Mouse (Mus musculus) midbrain, embryonic 12.5 days (tissue): ENCODE data around the gene Cflar. TPM values are rescaled to one million over a fixed set of nuclear protein-coding genes. Genes with fewer than 3 reads are reported as not detected.
A peak's percentile ranks its signal among the peaks of the same experiment; 100 is the strongest.

Experiments
- ATAC-seq: fragments of 200-750 bp; cut with Nextera tagmentation; 2 replicates; pipeline ENCODE4 v1.8.0; 2017; ENCODE audit warnings: low read depth, moderate TSS enrichment, moderate library complexity; ENCODE audit not compliant: low FRiP score
- H3K27ac ChIP-seq: fragments of 300-500 bp; sonication (generic); replicated peaks from 2 replicates; pipeline ENCODE4 v1.5.1; 2016; ENCODE audit warnings: mild to moderate bottlenecking
- H3K27me3 ChIP-seq: fragments of 300-500 bp; sonication (generic); 2 replicates; pipeline ENCODE4 v1.6.1; 2016; ENCODE audit warnings: mild to moderate bottlenecking
- H3K36me3 ChIP-seq: fragments of 300-500 bp; sonication (generic); 2 replicates; pipeline ENCODE4 v1.6.1; 2016
- H3K4me1 ChIP-seq: fragments of 300-500 bp; sonication (generic); 2 replicates; pipeline ENCODE4 v1.6.1; 2016
- H3K4me2 ChIP-seq: fragments of 300-500 bp; sonication (generic); replicated peaks from 2 replicates; pipeline ENCODE4 v1.6.1; 2016; ENCODE audit warnings: mild to moderate bottlenecking, moderate library complexity
- H3K4me3 ChIP-seq: fragments of 300-500 bp; sonication (generic); 2 replicates; pipeline ENCODE4 v1.5.1; 2016; ENCODE audit warnings: mild to moderate bottlenecking
- H3K9ac ChIP-seq: fragments of 300-500 bp; sonication (generic); replicated peaks from 2 replicates; pipeline ENCODE4 v1.6.1; 2016; ENCODE audit warnings: mild to moderate bottlenecking, moderate library complexity
- H3K9me3 ChIP-seq: fragments of 300-500 bp; sonication (generic); 2 replicates; pipeline ENCODE4 v1.6.1; 2016; ENCODE audit warnings: mild to moderate bottlenecking
- WGBS: fragments of 180-500 bp; shearing (Covaris S2); methylation state at CpG from one replicate; pipeline ENCODE4 v1.1.7; 2016; 5-methylcytosine and 5-hydroxymethylcytosine counted together
- polyA plus RNA-seq: library from polyadenylated mRNA; unstranded; fragments of >200 nt; fragmentation: Nextera tagmentation; extraction: Ambion mirVana; gene quantifications from 2 replicates; pipeline ENCODE4 v1.2.1, GENCODE M21; 2016

Gene Cflar
- polyA plus RNA-seq, 1 experiment from 2014 or later: 26.4 TPM

DNA sequence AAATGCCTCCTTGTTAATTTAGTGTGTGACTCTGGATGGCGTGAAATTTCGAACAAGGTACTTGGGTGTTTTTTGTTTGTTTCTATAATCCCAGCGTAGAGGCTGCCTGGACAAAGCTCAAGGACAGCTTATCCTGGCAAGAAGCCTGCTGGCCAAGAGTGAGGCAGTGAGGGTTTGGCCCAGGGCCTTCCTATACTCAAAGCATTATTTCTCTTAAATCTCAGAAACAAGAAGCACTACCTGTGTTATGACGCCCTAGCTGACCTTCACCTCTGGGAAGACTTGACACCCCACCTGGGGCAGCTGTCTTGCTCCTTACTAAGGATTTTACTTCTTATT, 2.6 kb downstream of the Cflar start:
- Histone ChIP-seq H3K4me1 (0 out of 2 replicates have a peak, but pooled peaks cover 13% of the 10 kb centered on the region), H3K9me3 (no peaks in the 10 kb centered on the region), H3K9ac (peak overlapping the region; percentile 64; the same call in 1 of the 2 replicates), H3K4me3 (peak overlapping the region; percentile 62), H3K27ac (peak overlapping the region; percentile 67; the same call in 1 of the 2 replicates), H3K4me2 (peak overlapping the region; percentile 73), H3K27me3 (no peaks in the 10 kb centered on the region), H3K36me3 (no peaks in the 10 kb centered on the region)
- ATAC-seq: no peak
- 50% methylated on average over 4 of the region's 4 CpGs for WGBS

DNA sequence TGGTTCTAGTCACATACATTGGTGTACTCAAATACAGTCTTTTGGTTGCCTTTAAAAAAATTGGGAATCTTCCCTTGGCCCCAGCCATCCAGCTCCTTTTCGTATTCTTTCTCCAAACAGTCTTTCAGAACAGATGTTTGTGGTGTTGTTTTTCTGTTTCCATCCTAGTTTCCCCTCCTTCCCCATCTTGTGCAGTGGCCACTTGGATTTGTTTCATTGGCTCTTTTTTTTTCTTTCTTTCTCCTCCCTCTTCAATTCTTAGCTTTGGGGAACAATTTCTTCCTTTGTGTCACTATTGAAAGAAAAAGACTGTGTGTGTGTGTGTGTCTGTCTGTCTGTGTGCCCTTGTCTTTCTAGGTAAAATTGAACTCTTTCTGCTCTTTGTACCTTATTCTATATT, 3.1 kb downstream of the Cflar start:
- Histone ChIP-seq H3K4me1 (0 out of 2 replicates have a peak, but pooled peaks cover 13% of the 10 kb centered on the region), H3K4me2 (peak overlapping the region; percentile 73), H3K9me3 (no peaks in the 10 kb centered on the region), H3K9ac (no peak overlapping the region), H3K4me3 (peak overlapping the region; percentile 62; the same call in 1 of the 2 replicates), H3K27me3 (no peaks in the 10 kb centered on the region), H3K36me3 (no peaks in the 10 kb centered on the region), H3K27ac (no peak overlapping the region)
- no peak for ATAC-seq
- WGBS: 63% methylated on average over 1 of the region's 1 CpGs

DNA sequence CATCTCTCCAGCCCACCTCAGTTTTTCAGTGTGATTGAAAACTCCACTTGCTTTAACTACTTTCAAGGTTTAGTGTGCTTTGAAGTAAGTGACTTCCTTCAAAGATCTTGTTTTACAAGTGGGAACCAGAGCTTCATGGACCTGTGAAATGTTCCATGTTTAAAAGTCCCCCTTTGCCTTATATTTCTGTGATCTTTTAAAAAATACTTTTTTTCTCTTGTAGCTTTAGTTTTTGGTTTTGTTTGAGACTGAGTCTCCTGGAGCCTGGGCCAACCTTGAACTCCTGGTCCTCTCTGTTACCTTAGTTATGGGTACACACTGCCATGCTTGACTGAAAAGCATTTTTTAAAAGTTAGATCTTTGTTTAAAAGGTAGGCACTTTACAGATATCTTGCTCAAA, 4.2 kb downstream of the Cflar start:
- ATAC-seq: no peak
- H3K27ac ChIP-seq: no peak overlapping the region
- H3K27me3 ChIP-seq: no peaks in the 10 kb centered on the region

DNA sequence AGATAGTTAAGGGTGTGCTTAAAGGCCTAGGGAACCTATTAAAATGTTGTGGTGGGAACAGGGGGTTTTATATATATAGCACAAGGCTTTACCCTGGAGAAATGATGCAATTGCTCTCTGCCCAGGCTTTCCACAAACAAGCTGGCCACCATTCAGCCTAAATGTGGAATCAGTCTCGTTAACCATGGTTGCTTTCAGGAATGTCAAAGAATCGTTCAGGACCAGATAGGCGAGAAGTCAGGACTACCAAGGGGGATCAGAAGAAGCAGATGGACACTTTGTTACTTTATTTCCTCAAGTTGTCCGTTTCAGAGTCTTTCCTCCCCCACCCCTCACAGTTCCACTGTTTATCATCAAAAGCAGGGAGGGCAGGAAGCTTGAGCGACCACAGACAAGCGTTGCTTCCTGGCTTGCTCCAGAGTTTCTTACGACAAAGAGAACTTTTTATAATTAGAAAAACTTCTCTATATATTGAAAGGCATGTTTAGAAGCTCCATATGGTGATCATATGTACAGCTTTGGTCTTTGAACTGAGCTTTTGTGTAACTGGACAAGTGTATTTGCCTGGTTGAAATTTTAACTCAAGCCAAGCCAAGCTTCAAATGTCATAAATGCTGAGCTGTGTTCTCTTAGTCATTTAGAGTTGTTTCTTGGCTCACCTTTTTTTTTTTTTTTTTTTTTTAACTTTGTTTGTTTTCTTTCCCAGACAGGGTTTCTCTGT, 5.0 kb downstream of the Cflar start:
- H3K27me3 ChIP-seq: no peaks in the 10 kb centered on the region
- H3K9ac ChIP-seq: no peak overlapping the region
- WGBS: 70% methylated on average over 7 of the region's 7 CpGs
- no peaks in the 10 kb centered on the region for H3K36me3 ChIP-seq
- no peak for ATAC-seq
- H3K4me3 ChIP-seq: no peak overlapping the region
- H3K4me2 ChIP-seq: no peak overlapping the region
- 0 out of 2 replicates have a peak, but pooled peaks cover 13% of the 10 kb centered on the region for H3K4me1 ChIP-seq
- no peaks in the 10 kb centered on the region for H3K9me3 ChIP-seq
- H3K27ac ChIP-seq: no peak overlapping the region

More for the DNA sequence above, 4.2 kb downstream of the Cflar start:
- H3K4me1 ChIP-seq: 0 out of 2 replicates have a peak, but pooled peaks cover 13% of the 10 kb centered on the region
- H3K9ac ChIP-seq: no peak overlapping the region
- H3K4me3 ChIP-seq: no peak overlapping the region
- H3K4me2 ChIP-seq: no peak overlapping the region
- H3K9me3 ChIP-seq: no peaks in the 10 kb centered on the region
- H3K36me3 ChIP-seq: no peaks in the 10 kb centered on the region

DNA sequence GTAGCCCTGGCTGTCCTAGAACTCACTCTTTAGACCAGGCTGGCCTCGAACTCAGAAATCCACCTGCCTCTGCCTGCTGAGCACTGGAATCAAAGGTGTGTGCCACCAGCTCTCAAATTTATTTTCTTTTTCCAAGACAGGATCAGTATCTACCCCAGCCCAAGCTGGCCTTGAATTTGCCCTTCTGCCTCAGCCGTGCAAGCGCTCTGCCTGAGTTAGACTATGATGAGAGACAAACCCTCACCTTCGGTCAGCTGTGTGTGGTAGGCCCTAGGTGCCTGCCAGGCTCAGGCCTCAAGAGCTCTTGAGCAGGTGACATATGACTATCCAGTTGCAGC, 5.5 kb downstream of the Cflar start:
- H3K27ac ChIP-seq: no peak overlapping the region
- no peaks in the 10 kb centered on the region for H3K36me3 ChIP-seq
- H3K9me3 ChIP-seq: no peaks in the 10 kb centered on the region
- 0 out of 2 replicates have a peak, but pooled peaks cover 13% of the 10 kb centered on the region for H3K4me1 ChIP-seq
- H3K9ac ChIP-seq: no peak overlapping the region
- no peaks in the 10 kb centered on the region for H3K27me3 ChIP-seq
- no peak overlapping the region for H3K4me3 ChIP-seq
- WGBS: 95% methylated on average over 4 of the region's 4 CpGs
- no peak for ATAC-seq
- H3K4me2 ChIP-seq: no peak overlapping the region

DNA sequence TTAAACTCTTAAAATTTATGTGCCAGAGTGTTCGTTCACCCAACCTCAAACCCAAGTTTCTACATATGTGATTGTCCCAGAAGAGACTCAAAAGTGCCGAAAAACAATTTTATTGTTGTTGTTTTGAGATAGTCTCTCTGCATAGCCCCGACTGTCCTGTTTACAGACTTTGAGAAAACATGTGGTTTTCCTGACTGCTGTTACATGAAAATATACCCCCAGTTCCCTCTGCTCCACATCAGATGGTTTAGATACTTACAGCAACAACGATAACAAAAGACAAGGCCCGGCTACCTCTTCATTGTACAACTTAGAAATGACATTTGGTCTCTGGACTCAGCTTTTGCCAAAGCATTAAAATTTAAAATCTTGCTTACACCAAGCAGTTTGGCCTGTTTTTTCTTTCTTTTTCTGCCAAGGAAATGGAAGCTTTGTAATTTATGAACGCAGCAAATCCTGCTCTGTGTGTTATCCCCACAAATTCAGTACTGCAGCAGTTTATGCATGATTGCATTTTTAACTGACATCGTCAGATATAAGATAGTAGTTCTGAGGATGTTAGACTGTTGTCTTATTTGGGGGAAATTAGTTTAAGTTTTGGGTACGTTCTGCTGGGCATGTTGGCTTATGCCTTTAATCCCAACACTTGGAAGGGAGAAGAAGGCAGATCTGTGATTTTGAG, 6.4 kb downstream of the Cflar start:
- Histone ChIP-seq H3K4me3 (no peak overlapping the region), H3K9ac (no peak overlapping the region), H3K27me3 (no peaks in the 10 kb centered on the region), H3K36me3 (no peaks in the 10 kb centered on the region), H3K4me2 (no peak overlapping the region), H3K9me3 (no peaks in the 10 kb centered on the region), H3K4me1 (0 out of 2 replicates have a peak, but pooled peaks cover 13% of the 10 kb centered on the region), H3K27ac (no peak overlapping the region)
- WGBS: 95% methylated on average over 8 of the region's 8 CpGs
- ATAC-seq: no peak

DNA sequence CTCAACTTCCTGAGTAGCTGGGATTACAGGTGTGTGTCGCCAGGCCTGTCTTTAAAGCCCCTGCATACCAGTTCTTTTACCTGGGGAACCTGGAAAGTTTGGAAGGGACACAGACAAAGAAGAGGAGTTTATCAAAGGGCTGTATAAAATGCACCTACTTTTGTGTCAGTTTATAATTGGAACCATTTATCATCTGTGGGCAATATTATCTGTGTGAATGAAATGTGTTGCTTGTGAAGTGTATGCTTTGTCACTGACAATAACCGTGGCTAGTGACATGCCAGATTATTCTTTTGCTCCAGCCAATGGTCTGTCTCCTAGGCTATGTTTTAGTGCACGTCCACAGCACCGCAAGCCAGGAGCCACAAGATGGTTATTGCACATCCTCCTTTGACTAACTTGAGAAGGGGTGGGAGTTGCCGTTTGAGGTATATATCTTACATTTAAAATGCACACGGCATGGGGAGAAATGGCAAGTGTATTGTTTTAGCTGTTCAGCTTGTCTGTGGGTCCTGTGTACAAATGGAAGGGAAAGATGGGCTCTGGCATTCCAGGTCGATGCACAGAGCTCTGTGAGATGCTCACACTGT, 8.1 kb downstream of the Cflar start:
- no peaks in the 10 kb centered on the region for H3K9me3 ChIP-seq
- WGBS: 87% methylated on average over 7 of the region's 7 CpGs
- H3K4me3 ChIP-seq: no peak overlapping the region
- H3K27me3 ChIP-seq: no peaks in the 10 kb centered on the region
- no peak overlapping the region for H3K9ac ChIP-seq
- no peak for ATAC-seq
- no peak overlapping the region for H3K4me2 ChIP-seq
- no peak overlapping the region for H3K27ac ChIP-seq
- 0 out of 2 replicates have a peak, but pooled peaks cover 1% of the 10 kb centered on the region for H3K4me1 ChIP-seq
- H3K36me3 ChIP-seq: no peaks in the 10 kb centered on the region

DNA sequence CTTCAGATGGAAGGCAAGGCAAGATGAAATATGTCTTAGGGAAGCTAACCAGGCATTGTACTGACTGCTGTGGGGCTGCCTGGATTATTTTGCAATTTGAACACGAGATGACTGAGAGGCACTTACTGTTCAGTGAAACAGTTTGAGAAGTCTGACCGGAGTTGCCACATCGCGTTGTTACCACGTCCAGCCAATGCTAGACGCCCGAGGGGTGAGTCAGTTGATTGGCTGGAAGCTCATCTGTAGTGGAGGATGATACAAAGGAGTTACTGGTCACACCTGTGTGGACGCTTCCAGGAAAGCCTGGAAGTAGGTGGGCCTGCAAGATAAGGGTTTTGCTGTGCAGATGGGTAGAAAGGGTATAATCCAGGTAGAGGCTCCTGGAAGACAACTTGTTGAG, 8.8 kb downstream of the Cflar start:
- WGBS: 90% methylated on average over 8 of the region's 8 CpGs

DNA sequence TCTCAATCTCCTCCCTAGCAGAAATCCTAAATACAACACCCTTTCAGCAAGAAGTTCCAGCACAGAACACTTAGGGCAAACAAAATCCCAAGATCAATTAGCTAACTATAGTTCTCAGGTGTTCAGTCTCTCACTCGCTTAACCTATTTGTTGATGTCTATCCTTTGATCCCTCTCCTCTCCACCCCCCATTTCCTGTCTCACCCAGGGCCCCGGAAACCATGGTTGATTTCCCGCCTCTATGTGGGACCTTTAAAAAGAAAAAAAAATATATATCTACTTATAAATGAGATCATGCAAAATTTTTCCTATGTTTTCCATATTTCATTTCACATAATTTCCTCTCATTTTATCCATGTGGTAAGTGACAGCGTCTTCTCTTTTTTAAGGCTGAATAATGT, 9.7 kb downstream of the Cflar start:
- no peaks in the 10 kb centered on the region for H3K27me3 ChIP-seq
- H3K4me3 ChIP-seq: no peak overlapping the region
- no peaks in the 10 kb centered on the region for H3K4me1 ChIP-seq
- WGBS: 86% methylated on average over 4 of the region's 4 CpGs
- H3K9ac ChIP-seq: no peak overlapping the region
- no peak overlapping the region for H3K4me2 ChIP-seq
- no peak for ATAC-seq
- no peak overlapping the region for H3K27ac ChIP-seq
- H3K36me3 ChIP-seq: no peaks in the 10 kb centered on the region
- H3K9me3 ChIP-seq: no peaks in the 10 kb centered on the region

More for the DNA sequence above, 8.8 kb downstream of the Cflar start:
- Histone ChIP-seq H3K4me3 (no peak overlapping the region), H3K9me3 (no peaks in the 10 kb centered on the region), H3K9ac (no peak overlapping the region), H3K27me3 (no peaks in the 10 kb centered on the region), H3K27ac (no peak overlapping the region), H3K4me2 (no peak overlapping the region), H3K4me1 (no peaks in the 10 kb centered on the region), H3K36me3 (no peaks in the 10 kb centered on the region)
- ATAC-seq: no peak

DNA sequence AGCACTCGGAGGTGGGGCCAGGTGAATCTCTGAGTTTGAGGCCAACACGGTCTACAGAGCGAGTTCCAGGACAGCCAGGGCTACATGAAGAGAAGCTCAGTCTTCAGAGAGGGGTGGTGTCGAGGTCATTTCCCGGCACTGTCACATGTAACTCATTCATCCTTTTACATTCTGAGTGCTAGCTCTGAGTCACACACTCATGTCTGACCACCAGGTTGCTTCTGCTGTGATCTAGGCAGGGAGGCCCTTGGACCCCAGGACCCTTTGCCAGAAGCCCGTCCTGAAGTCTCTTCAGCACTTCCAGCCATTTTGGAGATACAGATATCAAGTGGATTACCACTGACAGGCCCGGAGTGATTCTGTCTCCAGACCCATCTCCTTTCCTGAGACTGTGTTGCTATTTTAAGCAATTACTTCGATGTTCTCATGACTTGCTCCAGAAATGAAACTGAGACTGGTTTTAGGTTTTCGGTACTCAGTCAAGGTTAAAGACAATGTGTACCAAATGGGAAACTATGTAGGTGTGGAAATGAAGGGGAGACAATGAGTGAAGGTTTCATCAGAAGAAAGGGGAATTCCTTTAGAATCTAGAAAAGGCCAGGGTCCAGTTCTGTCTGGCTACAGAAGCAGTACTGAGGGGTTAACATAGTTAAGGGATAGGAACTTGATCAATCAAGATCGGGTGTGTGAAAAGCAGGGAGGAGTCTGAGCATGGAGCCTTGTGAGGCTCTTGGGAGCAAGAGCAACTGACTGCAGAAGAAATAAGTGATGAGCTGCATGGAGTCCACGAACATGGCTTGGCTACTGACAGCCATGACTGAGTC, 11.0 kb downstream of the Cflar start:
- no peaks in the 10 kb centered on the region for H3K9me3 ChIP-seq
- no peak overlapping the region for H3K9ac ChIP-seq
- ATAC-seq: no peak
- H3K4me3 ChIP-seq: no peak overlapping the region
- WGBS: 89% methylated on average over 11 of the region's 11 CpGs
- H3K36me3 ChIP-seq: no peaks in the 10 kb centered on the region; the same call in 1 of the 2 replicates
- H3K27me3 ChIP-seq: no peaks in the 10 kb centered on the region
- no peaks in the 10 kb centered on the region for H3K4me1 ChIP-seq
- H3K4me2 ChIP-seq: no peak overlapping the region
- H3K27ac ChIP-seq: no peak overlapping the region

DNA sequence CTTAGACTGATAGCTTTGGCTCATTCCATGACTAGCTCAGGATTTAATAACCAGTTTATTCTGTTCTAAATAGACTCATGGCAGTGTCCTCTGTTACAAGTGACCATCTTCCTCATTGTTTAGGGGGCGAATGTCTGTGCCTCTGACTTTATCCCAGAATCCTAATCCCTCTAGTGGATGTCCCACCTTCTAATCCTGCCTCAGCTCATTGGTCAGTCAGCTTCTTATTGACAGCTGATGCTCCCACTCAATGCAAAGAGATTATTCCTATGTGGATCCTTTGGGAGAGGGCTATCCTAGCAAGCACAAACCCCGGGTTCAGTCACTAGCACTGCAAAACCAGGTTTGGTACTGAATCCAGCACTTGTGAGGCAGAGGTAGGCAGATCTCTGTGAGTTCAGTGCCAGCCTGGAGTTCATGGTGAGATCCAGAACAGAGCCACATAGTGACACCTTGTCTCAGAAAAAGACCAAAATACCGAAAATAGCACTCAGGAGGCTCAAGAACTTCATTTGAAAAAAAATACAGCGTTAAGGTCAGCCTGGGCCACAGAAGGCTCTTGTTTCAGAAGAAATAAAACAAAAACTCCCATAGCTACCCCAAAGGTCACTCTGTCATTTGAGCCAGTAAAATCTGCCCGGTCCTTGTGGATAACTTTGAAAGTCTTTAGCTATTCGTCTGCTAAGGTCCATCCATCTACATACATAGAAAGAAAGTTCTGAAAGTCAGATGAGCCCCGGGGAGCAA, 11.9 kb downstream of the Cflar start:
- Histone ChIP-seq H3K4me3 (no peak overlapping the region), H3K4me1 (no peaks in the 10 kb centered on the region), H3K9ac (no peak overlapping the region), H3K27ac (no peak overlapping the region), H3K36me3 (peaks cover 2% of the 10 kb centered on the region), H3K9me3 (no peaks in the 10 kb centered on the region), H3K27me3 (no peaks in the 10 kb centered on the region), H3K4me2 (no peak overlapping the region)
- WGBS: 61% methylated on average over 7 of the region's 7 CpGs
- peak; percentile 27; the same call in 1 of the 2 replicates for ATAC-seq
